Mouse (Mus musculus) frontal cortex, postnatal 10 days (tissue): ENCODE results near the gene Cacna1h.

Experiments used
- DNase-seq, 2 experiments: peaks; one replicate each; pipeline ENCODE4 v3.0.0; 2022; ENCODE audit warnings: low spot score in 2 of 2, mixed read lengths in 1 of 2

Cacna1h gene

GRCm38 (mm10) chr17:25408302-25408999, 25.1 kb downstream of the Cacna1h start:
- no peak for DNase-seq

- no peak for DNase-seq
Measured at GRCm38 (mm10) chr17:25407352-25407751, 26.2 kb downstream of the Cacna1h start.

- peak; percentile 58 to 62 for DNase-seq
Measured at GRCm38 (mm10) chr17:25406011-25406441, 27.6 kb downstream of the Cacna1h start.

- no peak for DNase-seq
Measured at GRCm38 (mm10) chr17:25405224-25405895, 28.2 kb downstream of the Cacna1h start.

- DNase-seq: no peak
Measured at GRCm38 (mm10) chr17:25404190-25404589, 29.4 kb downstream of the Cacna1h start.

GRCm38 (mm10) chr17:25402224-25402623, 31.4 kb downstream of the Cacna1h start:
- DNase-seq: no peak

- no peak for DNase-seq
Measured at GRCm38 (mm10) chr17:25401491-25401890, 32.1 kb downstream of the Cacna1h start.

- no peak for DNase-seq
Measured at GRCm38 (mm10) chr17:25400443-25400842, 33.1 kb downstream of the Cacna1h start.

GRCm38 (mm10) chr17:25398520-25398838, 35.1 kb downstream of the Cacna1h start:
- DNase-seq: no peak

GRCm38 (mm10) chr17:25397804-25398519, 35.6 kb downstream of the Cacna1h start:
- DNase-seq: peak in 1 of 2 experiments; percentile 81

GRCm38 (mm10) chr17:25394526-25394925, 39.1 kb downstream of the Cacna1h start:
- no peak for DNase-seq

- no peak for DNase-seq
Measured at GRCm38 (mm10) chr17:25374011-25374410, 59.6 kb downstream of the Cacna1h start.

- no peak for DNase-seq
Measured at GRCm38 (mm10) chr17:25372491-25372890, 61.1 kb downstream of the Cacna1h start.

GRCm38 (mm10) chr17:25368973-25369372, 64.6 kb downstream of the Cacna1h start, which contains the start of gene Tpsg1:
TSS of gene Tpsg1 (plus strand) at chr17:25369273.
- DNase-seq: no peak

- DNase-seq: no peak
Measured at GRCm38 (mm10) chr17:25366005-25366404, 67.6 kb downstream of the Cacna1h start, which contains the start of gene Tpsb2. TSS of gene Tpsb2 (plus strand) at chr17:25366305.

GRCm38 (mm10) chr17:25363726-25364125, 69.9 kb downstream of the Cacna1h start:
- DNase-seq: no peak

- DNase-seq: no peak
Measured at GRCm38 (mm10) chr17:25361291-25361690, 72.3 kb downstream of the Cacna1h start.

GRCm38 (mm10) chr17:25345462-25345861, 88.1 kb downstream of the Cacna1h start, which contains the start of gene Tpsab1:
TSS of gene Tpsab1 (minus strand) at chr17:25345562.
- no peak for DNase-seq

GRCm38 (mm10) chr17:25341490-25341889, 92.1 kb downstream of the Cacna1h start:
- no peak for DNase-seq

GRCm38 (mm10) chr17:25340003-25340402, 93.6 kb downstream of the Cacna1h start:
- DNase-seq: no peak

GRCm38 (mm10) chr17:25338218-25338617, 95.4 kb downstream of the Cacna1h start:
- no peak for DNase-seq

- DNase-seq: peak; percentile 21 to 65
Measured at GRCm38 (mm10) chr17:25333943-25334342, 99.6 kb downstream of the Cacna1h start.
